Mouse (Mus musculus) liver, embryonic 14.5 days (tissue): ENCODE measurements at regions not wholly inside any gene's neighbourhood (a gene's known extent, or its start where the extent isn't known, plus 50 kb on each side); places are given as distances from the start of the nearest gene placed in this dataset.

ENCODE experiments used
- CTCF ChIP-seq: IDR thresholded peaks from 2 replicates; pipeline ENCODE4 v1.5.1; 2016; ENCODE audit warnings: antibody characterized with exemption, low read depth, control low read depth
- EP300 ChIP-seq: IDR thresholded peaks from 2 replicates; pipeline ENCODE4 v1.6.1; 2016; ENCODE audit warnings: antibody characterized with exemption, low read depth

DNA sequence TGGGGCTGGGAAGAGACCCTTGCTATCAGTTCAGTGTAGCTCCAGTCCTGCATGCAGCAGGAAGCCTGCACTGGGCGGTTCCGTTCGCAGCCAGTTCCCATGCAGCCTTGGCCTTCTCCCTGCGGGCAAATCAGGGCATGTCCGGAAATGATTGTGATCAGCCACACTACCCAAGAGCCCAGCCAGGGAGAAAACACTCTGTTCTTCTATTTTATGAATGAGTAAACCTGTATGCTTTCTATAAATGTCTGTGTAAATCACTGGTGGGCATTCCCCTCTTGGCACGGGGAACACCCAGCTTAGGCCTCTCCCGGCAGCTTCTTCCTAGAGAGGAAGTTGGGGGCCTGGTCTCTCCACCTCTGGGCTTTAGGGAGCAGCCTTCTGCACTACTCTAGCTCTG, 205.8 kb downstream of the Sox9 start:
- no peak for TF ChIP-seq CTCF
- TF ChIP-seq EP300 = no peak
